Mouse (Mus musculus): ENCODE measurements around the gene Plaur.

Gene Plaur

GRCm38 (mm10) chr7:24445266-24445926, 16.9 kb upstream of the Plaur start:
- DNase-seq (ENCODE audit: low spot score in 2 of 2) = peak; percentile 96

- DNase-seq (ENCODE audit: low spot score in 2 of 2) = no peak
Measured at GRCm38 (mm10) chr7:24446697-24447340, 15.5 kb upstream of the Plaur start.

- no peak for DNase-seq (ENCODE audit: low spot score in 2 of 2)
Measured at GRCm38 (mm10) chr7:24448782-24449517, 13.3 kb upstream of the Plaur start.

- DNase-seq (ENCODE audit: low spot score in 2 of 2) = peak; percentile 55 to 68
Measured at GRCm38 (mm10) chr7:24450585-24451017, 11.7 kb upstream of the Plaur start.

- peak; percentile 74 for DNase-seq (ENCODE audit: low spot score in 2 of 2)
Measured at GRCm38 (mm10) chr7:24451855-24452311, 10.4 kb upstream of the Plaur start, which contains the start of gene Irgc1. Gene Irgc1, minus strand, starts transcription at chr7:24452297.

GRCm38 (mm10) chr7:24454199-24454598, 8.1 kb upstream of the Plaur start:
- DNase-seq (ENCODE audit: low spot score in 2 of 2) = no peak

GRCm38 (mm10) chr7:24455726-24456125, 6.6 kb upstream of the Plaur start:
- no peak for DNase-seq (ENCODE audit: low spot score in 2 of 2)

- DNase-seq (ENCODE audit: low spot score in 2 of 2) = peak; percentile 82
Measured at GRCm38 (mm10) chr7:24457726-24458370, 4.4 kb upstream of the Plaur start.

GRCm38 (mm10) chr7:24459440-24459839, 2.8 kb upstream of the Plaur start:
- no peak for DNase-seq (ENCODE audit: low spot score in 2 of 2)

- no peak for DNase-seq (ENCODE audit: low spot score in 2 of 2)
Measured at GRCm38 (mm10) chr7:24459843-24460242, 2.4 kb upstream of the Plaur start.

- DNase-seq (ENCODE audit: low spot score in 2 of 2) = no peak
Measured at GRCm38 (mm10) chr7:24461376-24462051, 770 bp upstream of the Plaur start.

GRCm38 (mm10) chr7:24466835-24467234, 4.6 kb downstream of the Plaur start:
- DNase-seq (ENCODE audit: low spot score in 2 of 2) = no peak

- DNase-seq (ENCODE audit: low spot score in 2 of 2) = no peak
Measured at GRCm38 (mm10) chr7:24467886-24468285, 5.6 kb downstream of the Plaur start.

GRCm38 (mm10) chr7:24469126-24469525, 6.8 kb downstream of the Plaur start:
- no peak for DNase-seq (ENCODE audit: low spot score in 2 of 2)

- no peak for DNase-seq (ENCODE audit: low spot score in 2 of 2)
Measured at GRCm38 (mm10) chr7:24470356-24470755, 8.1 kb downstream of the Plaur start.

- no peak for DNase-seq (ENCODE audit: low spot score in 2 of 2)
Measured at GRCm38 (mm10) chr7:24472442-24472841, 10.2 kb downstream of the Plaur start.

GRCm38 (mm10) chr7:24472937-24473336, 10.7 kb downstream of the Plaur start:
- no peak for DNase-seq (ENCODE audit: low spot score in 2 of 2)

GRCm38 (mm10) chr7:24473913-24474529, 11.7 kb downstream of the Plaur start:
- DNase-seq (ENCODE audit: low spot score in 2 of 2) = peak; percentile 48 to 58

GRCm38 (mm10) chr7:24474811-24475506, 12.7 kb downstream of the Plaur start:
- DNase-seq (ENCODE audit: low spot score in 2 of 2) = no peak

- no peak for DNase-seq (ENCODE audit: low spot score in 2 of 2)
Measured at GRCm38 (mm10) chr7:24476338-24476737, 14.1 kb downstream of the Plaur start.
